Mouse (Mus musculus): ENCODE results near the gene Ntng1. TPM values are rescaled to one million over a fixed set of nuclear protein-coding genes. Genes with fewer than 3 reads are reported as not detected.
A peak's percentile ranks its signal among the peaks of the same experiment; 100 is the strongest.

Gene Ntng1
- polyA plus RNA-seq (2016; fragmentation: Nextera tagmentation; extraction: Ambion mirVana): 0.94 and 1.0 TPM in 2 replicates

DNA sequence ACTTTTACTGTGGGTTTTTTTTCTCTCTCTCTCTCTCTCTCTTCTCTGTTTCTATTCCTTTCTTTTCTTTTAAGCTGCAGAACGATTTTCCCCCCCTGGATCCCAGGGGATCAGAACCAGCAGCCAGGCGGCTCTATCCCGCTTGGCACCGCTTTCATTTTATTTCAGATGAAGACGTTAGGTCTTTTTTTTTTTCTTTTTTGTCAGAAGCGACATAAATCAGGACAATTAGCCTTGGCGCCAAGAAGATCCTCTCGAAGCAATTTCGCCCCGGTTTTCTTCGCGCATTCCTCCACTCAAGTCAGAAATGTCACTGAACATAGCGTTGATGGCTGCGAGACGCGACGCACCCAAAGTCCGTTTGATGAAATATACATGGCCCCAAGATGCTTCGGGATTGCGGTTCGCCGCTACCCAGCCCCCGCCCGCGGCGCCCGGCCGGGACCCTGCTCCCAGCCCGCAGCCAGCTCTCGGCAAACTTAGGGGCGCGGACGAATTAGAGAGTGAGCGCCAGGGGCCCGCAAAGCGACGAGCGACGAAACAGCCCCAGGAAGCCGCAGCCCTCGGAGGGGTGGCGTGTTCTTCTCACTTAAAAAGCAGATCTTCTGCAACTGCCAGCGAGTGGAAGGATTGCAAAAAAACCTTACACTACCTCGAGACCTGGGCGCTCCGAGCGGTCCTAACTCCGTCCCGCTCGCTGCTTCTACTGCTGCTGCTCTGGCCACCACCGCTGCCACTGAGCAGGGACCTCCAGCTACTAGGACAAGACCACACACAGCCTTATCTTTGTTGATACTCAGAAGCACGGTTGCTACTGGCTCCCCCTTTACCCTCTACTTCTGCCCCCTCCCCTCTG is at the start of gene Ntng1:
Gene Ntng1, minus strand, starts transcription at position 806 of the 856 bp plus-strand sequence.
- peak within 1 kb of the TSS; percentile 73 for H3K4me3 ChIP-seq
- under 1% methylated on average over 52 of the region's 52 CpGs for WGBS
- H3K36me3 ChIP-seq: no peaks in the 10 kb centered on the region
- H3K27ac ChIP-seq: peak within 1 kb of the TSS; percentile 74
- no peaks in the 10 kb centered on the region for H3K9me3 ChIP-seq (replicated peaks)
- H3K4me1 ChIP-seq: peaks cover 18% of the 10 kb centered on the region
- DNase-seq (ENCODE audit: low spot score): peak; percentile 69
- peaks cover 43% of the 10 kb centered on the region for H3K27me3 ChIP-seq (ENCODE audit: low read depth, poor library complexity, severe bottlenecking)

DNA sequence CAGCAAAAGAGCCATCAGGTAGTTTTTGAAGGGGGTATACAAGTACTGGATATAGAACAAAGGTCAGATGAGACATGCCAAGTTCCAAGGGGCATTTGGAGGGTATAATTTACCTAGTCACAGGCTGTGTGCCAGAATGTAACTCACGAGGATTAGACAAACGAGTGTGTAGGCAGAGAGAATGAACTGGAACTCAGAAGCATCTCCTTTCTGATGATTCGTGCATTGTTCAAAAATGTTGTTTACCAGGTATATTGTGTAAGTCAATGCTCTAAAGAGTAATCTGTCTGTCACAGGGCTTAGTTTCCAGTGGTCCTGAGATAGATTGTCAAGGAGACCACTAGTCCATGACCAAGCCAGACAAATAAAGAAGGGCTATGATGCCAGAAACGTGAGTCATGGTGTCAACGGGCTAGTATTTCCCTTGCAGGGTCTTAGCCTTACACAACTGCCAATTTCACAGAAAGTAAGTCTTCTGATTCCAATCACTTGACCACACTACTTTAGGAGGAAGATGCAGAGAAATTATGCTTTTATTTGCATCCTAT is 43.7 kb upstream of the Ntng1 start:
- DNase-seq (ENCODE audit: low spot score): no peak
- Histone ChIP-seq H3K4me1 (no peaks in the 10 kb centered on the region), H3K4me3 (no peak overlapping the region), H3K27ac (no peak overlapping the region), H3K27me3 (ENCODE audit: low read depth, poor library complexity, severe bottlenecking) (no peaks in the 10 kb centered on the region), H3K36me3 (no peaks in the 10 kb centered on the region), H3K9me3 (replicated peaks) (no peaks in the 10 kb centered on the region)
- 89% methylated on average over 5 of the region's 5 CpGs for WGBS

GRCm38 (mm10) chr3:110149089-110149488 is 5.3 kb upstream of the Ntng1 start:
- 93% methylated on average over 7 of the region's 7 CpGs for WGBS
- Histone ChIP-seq H3K4me3 (no peak overlapping the region), H3K9me3 (replicated peaks) (no peaks in the 10 kb centered on the region), H3K27me3 (ENCODE audit: low read depth, poor library complexity, severe bottlenecking) (peaks cover 22% of the 10 kb centered on the region), H3K27ac (no peak overlapping the region), H3K36me3 (no peaks in the 10 kb centered on the region), H3K4me1 (0 out of 2 replicates have a peak, but pooled peaks cover under 1% of the 10 kb centered on the region)
- DNase-seq (ENCODE audit: low spot score): no peak

GRCm38 (mm10) chr3:110144301-110145055 is 667 bp upstream of the Ntng1 start:
- H3K27ac ChIP-seq: no peak overlapping the region
- peaks cover 43% of the 10 kb centered on the region for H3K27me3 ChIP-seq (ENCODE audit: low read depth, poor library complexity, severe bottlenecking)
- H3K9me3 ChIP-seq (replicated peaks): no peaks in the 10 kb centered on the region
- peaks cover 18% of the 10 kb centered on the region for H3K4me1 ChIP-seq
- 39% methylated on average over 6 of the region's 6 CpGs for WGBS
- peak overlapping the region; percentile 73; the same call in 1 of the 2 replicates for H3K4me3 ChIP-seq
- no peak for DNase-seq (ENCODE audit: low spot score)
- no peaks in the 10 kb centered on the region for H3K36me3 ChIP-seq

GRCm38 (mm10) chr3:110142314-110143205 is 1.3 kb downstream of the Ntng1 start:
- H3K27ac ChIP-seq: peak overlapping the region; percentile 72
- peak overlapping the region; percentile 73 for H3K4me3 ChIP-seq
- peaks cover 43% of the 10 kb centered on the region for H3K27me3 ChIP-seq (ENCODE audit: low read depth, poor library complexity, severe bottlenecking)
- no peaks in the 10 kb centered on the region for H3K9me3 ChIP-seq (replicated peaks)
- peak; percentile 59 for DNase-seq (ENCODE audit: low spot score)
- under 1% methylated on average over 77 of the region's 77 CpGs for WGBS
- peaks cover 18% of the 10 kb centered on the region for H3K4me1 ChIP-seq
- H3K36me3 ChIP-seq: no peaks in the 10 kb centered on the region

DNA sequence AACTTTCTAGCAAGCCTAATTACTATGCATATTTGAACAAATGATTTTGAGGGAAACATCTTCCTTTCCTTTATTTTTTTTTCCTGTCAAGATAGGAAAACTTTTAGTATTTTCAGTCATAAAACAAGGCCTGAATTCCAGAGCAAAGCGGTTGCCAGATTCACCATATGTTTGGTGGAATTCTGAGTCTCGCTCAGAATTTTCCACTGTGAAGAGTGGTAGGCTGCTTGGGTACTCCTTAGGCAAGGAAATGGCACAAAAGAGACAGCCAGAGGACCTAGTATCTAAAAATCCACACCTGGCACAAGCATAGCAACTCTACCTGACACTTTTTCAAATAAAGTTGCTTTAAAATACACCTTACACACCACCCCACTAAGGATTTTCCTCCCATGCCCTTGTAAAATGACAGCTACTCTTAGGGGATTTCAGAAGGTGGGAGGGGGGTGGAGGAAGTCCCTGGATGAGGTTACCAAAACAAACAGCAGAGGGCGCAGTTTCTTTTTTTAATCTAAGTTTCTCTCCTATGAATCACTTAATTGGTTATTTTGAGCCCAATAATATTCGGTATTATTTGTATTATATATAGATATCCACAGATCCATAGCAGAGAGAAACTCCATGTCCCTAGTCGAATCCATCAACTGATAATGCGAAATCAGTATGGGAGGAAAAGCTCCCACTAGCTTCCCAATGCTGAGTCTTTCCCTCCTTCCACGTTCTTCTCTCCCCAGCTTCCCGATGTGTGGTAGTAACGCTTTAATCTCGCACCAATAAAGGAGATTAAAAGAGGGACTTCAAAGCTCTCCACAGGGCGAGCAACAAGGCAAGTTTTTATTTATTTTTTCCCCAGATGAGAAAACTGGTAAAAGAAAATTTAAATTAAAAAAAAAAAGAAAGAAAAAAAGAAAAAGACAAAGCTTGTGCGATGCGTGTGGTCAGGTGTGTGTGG is 2.2 kb downstream of the Ntng1 start:
- peaks cover 43% of the 10 kb centered on the region for H3K27me3 ChIP-seq (ENCODE audit: low read depth, poor library complexity, severe bottlenecking)
- H3K27ac ChIP-seq: peak overlapping the region; percentile 72
- H3K36me3 ChIP-seq: no peaks in the 10 kb centered on the region
- WGBS: 4% methylated on average over 13 of the region's 13 CpGs
- DNase-seq (ENCODE audit: low spot score): peak; percentile 42
- no peaks in the 10 kb centered on the region for H3K9me3 ChIP-seq (replicated peaks)
- peaks cover 18% of the 10 kb centered on the region for H3K4me1 ChIP-seq
- H3K4me3 ChIP-seq: peak overlapping the region; percentile 73

DNA sequence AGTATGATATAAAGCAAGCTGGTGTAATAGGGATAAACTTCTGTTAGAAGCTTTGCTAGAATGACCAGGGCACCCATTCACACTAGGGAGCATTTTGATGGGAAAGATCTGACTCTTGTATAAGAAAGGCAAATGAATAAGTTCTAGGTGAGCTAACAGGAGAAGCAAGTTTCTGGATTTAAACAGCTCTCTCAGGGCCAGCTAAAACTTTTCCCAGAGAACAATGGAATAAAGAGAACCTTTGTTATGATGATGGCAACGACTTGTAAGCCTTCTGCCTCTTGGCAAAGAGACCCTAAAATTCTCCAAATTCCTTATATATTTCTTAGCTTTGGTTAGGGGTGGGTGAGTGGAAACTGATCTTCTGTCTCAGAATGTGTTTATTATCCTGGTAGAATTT is 7.7 kb downstream of the Ntng1 start:
- no peaks in the 10 kb centered on the region for H3K27me3 ChIP-seq (ENCODE audit: low read depth, poor library complexity, severe bottlenecking)
- H3K4me1 ChIP-seq: 0 out of 2 replicates have a peak, but pooled peaks cover 3% of the 10 kb centered on the region
- H3K27ac ChIP-seq: no peak overlapping the region
- no peaks in the 10 kb centered on the region for H3K9me3 ChIP-seq (replicated peaks)
- no peak overlapping the region for H3K4me3 ChIP-seq
- DNase-seq (ENCODE audit: low spot score): no peak
- 34% methylated on average over 1 of the region's 1 CpGs for WGBS
- no peaks in the 10 kb centered on the region for H3K36me3 ChIP-seq

- WGBS: 84% methylated on average over 9 of the region's 9 CpGs
- H3K27me3 ChIP-seq (ENCODE audit: low read depth, poor library complexity, severe bottlenecking): no peaks in the 10 kb centered on the region
- no peak for DNase-seq (ENCODE audit: low spot score)
- H3K27ac ChIP-seq: no peak overlapping the region
- no peaks in the 10 kb centered on the region for H3K9me3 ChIP-seq (replicated peaks)
- 0 out of 2 replicates have a peak, but pooled peaks cover 3% of the 10 kb centered on the region for H3K4me1 ChIP-seq
- no peak overlapping the region for H3K4me3 ChIP-seq
- H3K36me3 ChIP-seq: no peaks in the 10 kb centered on the region
These were observed 10.7 kb downstream of the Ntng1 start for GRCm38 (mm10) chr3:110133150-110133549.

GRCm38 (mm10) chr3:110132289-110132688 is 11.5 kb downstream of the Ntng1 start:
- Histone ChIP-seq H3K4me1 (0 out of 2 replicates have a peak, but pooled peaks cover 3% of the 10 kb centered on the region), H3K4me3 (no peak overlapping the region), H3K36me3 (no peaks in the 10 kb centered on the region), H3K27ac (no peak overlapping the region), H3K9me3 (replicated peaks) (no peaks in the 10 kb centered on the region), H3K27me3 (ENCODE audit: low read depth, poor library complexity, severe bottlenecking) (no peaks in the 10 kb centered on the region)
- no peak for DNase-seq (ENCODE audit: low spot score)
- 88% methylated on average over 8 of the region's 8 CpGs for WGBS

DNA sequence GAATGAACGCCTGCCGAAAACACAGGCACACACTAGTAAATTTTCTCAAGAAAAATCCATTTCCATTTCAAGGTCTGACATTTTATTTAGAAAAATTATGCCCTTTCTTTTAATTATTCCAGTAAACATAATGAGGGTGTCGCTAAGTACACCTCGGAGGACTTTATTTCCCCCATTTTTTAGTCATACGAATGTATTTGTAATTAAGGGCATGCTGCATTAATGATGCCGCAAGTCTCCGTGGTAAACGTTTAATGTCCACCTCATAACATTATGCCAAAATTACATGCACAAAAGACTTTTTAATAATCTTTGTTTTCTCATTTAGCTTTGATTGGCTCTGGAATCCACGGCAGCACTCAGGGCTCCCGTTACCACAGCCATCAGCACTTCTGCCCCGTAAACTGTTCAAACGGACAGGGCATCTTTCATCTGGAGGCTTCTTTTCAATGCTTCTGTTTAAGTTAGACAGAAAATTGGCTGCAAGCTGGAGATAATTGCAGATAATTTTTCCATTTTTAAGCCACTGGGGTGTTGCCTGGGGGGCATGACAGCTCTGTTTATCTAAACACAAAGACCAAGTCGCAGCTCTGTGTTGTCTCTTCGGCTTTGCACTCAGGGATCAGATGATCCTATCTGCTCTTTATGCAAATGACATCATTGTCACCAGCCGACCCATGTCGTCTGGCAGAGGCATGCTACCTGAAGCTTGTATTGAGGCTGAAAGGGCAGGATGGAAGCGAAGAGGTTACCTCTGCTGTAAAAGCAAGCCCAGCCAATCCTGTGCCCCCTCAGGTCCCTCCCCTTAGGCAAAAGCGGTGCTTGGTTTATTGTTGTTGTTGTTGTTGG is 12.5 kb downstream of the Ntng1 start:
- Histone ChIP-seq H3K27me3 (ENCODE audit: low read depth, poor library complexity, severe bottlenecking) (no peaks in the 10 kb centered on the region), H3K36me3 (no peaks in the 10 kb centered on the region), H3K27ac (no peak overlapping the region), H3K9me3 (replicated peaks) (no peaks in the 10 kb centered on the region), H3K4me3 (no peak overlapping the region), H3K4me1 (0 out of 2 replicates have a peak, but pooled peaks cover 3% of the 10 kb centered on the region)
- DNase-seq (ENCODE audit: low spot score): no peak
- WGBS: 68% methylated on average over 18 of the region's 18 CpGs

Data from limb, embryonic 10.5 days (tissue).